Mouse (Mus musculus): ENCODE data around the gene Cst9.

DNA sequence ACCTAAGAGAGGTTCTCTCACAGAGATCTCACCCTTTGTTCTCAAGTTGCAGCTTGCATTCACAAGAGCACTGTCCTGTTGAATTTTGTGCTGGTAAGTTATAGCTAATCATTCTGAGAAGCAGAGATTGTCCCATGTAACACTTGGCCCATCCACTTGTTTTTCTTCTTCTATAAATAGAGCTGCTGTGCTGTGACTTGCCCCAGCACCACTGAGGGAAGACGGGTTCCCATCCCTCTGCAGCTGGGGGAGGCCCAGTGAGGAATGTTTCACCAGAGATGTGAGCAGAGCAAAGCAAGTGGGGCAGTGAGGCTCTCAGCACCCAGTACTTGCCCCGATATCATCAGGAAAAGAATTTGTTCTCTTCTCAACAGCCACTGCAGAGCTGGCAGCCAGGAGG, 30.0 kb downstream of the Cst9 start, which contains the start of gene 9230104L09Rik:
- TF ChIP-seq POLR2A (IDR thresholded peaks at IDR 0.05; ENCODE audit: control insufficient read depth, low read depth, low read length) = no peak
- no peak for TF ChIP-seq CTCF (IDR thresholded peaks at IDR 0.05; ENCODE audit: control insufficient read depth, insufficient read depth, insufficient replicate concordance, low read depth, low read length)

All from testis, adult 2 months (tissue).